Mouse (Mus musculus) urinary bladder, postnatal 36 days (tissue): Measurements from ENCODE around the gene Slc37a1.
"Not testable (repeated sequence)": the region's sequence is repeated elsewhere in the genome, so short reads cannot be mapped to it uniquely, and the experiment has no call there.

Experiments used
- DNase-seq, 2 experiments: peaks; one replicate each; pipeline ENCODE4 v3.0.0; 2022; ENCODE audit warnings: low spot score in 2 of 2, mixed read lengths in 1 of 2

Gene Slc37a1

DNA sequence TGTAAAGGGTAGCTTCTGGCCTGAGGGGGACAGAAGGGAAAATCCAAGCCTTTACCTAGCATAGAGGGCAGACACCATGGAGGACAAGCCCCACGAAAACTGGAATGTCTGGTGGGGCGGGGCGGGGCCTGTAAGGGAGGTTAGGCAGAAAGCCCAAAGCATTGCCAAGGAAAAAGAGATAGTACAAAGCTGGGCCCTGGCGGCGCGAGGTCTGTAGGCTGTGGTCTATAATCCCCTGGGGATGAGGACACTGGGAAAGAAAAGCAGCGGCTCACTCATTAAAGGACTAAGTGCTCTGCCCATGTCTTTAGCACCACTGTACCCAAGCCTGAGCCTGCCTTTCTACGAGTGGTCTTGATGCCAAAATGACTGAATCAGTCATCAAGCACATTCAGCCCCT is 65.4 kb downstream of the Slc37a1 start:
- no peak for DNase-seq

DNA sequence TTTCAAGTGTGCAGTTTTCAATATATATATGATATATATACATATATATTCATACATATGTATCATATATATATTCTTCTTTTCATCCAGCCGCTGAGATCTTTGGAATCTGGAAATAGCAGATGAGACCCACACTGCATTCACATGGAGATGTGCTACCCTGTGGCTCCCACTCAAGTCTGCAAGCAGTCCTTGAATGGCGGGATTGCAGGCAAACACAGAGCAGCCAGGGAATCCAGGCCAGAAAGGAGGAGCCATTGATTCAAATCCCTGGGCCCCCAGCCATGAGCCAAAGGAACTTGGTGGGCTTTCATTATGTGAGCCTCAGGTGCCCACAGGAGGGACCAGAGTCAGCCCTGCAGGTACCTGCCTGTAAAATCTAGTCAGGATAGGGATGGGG is 66.7 kb downstream of the Slc37a1 start:
- DNase-seq, result no peak

DNA sequence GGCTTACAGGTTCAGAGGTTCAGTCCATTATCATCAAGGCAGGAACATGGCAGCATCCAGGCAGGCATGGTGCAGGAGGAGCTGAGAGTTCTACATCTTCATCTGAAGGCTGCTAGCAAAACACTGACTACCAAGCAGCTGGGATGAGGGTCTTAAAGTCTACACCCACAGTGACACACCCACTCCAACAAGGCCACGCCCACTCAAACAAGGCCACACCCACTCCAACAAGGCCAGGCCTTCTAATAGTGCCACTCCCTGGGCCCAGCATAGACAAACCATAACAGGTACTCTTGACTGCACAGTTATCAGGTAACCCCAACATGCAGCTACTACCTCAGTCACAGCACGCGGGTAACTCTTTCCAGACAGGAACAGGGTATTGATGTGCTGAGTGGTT is 68.1 kb downstream of the Slc37a1 start:
- not testable (repeated sequence) for DNase-seq

DNA sequence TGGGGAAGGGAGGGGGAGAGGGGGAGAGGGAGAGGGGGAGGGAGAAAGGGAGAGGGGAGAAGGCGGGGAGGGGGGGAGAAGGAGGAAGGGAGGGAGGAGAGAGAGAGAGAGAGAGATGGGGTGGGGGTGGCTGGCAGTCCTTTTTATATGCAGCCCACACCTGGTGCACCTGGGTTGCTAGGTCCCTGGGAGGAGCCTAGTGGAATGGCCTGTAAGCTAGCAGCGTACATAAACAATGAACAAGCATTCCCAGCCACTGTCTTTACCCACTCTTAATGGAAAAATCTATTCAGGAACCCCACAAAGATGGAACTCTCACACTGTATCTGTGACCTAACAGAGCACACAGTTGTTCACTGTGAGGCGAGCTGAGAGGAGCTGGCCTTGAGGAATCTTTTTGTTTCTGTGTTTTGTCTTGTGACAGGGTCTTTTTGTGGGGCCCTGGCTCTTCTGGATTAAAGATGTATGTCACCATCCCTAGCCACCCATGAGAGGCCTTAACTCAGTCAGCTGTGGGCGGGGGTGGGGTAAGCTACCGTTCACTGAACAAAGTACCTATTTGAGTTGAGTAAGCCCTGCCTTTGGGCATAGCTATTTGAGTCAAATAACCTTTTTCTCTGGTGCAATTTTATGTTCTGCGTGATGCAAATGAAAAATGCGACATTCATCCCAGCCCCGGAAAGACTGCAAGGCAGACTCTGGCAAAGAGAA is 69.4 kb downstream of the Slc37a1 start:
- DNase-seq, result no peak

DNA sequence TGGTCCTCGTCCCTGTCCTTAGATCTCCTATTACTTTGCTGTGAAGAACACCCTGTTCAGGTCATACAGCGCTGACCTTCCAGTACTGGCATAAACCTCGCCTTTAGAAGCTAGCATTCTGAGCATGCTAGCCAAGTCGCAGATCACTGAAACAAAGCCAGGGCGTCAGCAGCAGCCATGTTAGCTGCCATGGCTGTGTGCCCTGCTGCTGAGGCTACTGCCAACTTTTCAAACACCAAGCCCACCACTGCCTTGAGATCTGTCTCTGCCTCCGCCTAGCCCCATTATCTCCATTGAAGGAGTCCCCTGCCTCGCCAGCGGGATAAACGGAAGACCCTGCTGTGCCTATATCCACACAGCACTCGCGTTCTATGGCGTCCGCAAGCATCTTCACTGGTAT is 74.0 kb downstream of the Slc37a1 start:
- DNase-seq, result no peak

DNA sequence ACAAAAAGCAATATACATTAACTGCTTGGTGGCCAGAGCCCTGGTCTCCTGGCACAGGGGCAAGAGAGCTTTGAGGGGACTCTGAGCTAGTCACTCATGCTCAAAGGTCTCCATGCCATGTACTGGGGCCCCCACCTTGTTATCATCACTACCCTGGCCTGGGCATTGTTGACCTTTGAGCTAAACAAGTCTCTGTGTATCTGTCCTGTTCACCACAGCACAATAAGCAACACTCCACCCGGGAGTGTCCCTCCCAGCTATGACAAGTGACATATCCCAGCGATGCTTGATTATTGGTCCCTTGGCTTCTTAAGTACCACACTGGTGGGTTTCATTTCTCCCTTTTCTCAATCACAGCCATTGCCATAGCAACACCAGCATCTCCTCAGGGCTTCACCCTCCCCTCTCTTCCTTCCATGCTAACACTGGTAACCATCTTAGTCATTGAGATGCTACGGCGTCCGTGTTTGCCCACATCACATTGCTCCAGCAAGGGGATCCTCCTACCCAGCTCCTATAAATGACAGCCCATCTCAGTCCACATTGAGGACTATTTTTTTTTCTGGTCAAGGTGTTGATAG is 79.1 kb downstream of the Slc37a1 start:
- no peak for DNase-seq

DNA sequence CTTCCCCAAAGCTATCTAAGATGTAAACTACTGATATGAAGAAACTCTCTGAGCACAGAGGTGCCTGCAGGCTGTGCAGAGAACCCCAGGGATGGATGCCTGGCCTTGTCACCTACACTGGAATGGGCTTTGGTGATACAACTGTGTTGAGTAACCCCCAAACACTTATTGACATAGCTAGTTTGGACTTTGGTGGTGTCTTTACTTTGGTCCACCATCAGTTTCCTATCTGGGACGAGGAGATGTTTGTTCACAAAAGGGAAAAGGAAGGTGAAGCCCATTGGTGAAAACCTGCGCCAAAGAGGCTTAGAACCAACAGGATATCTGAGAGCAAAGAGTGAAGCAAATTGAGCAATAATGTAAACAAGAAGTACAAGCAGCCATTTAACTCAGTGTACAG is 83.6 kb downstream of the Slc37a1 start:
- no peak for DNase-seq

DNA sequence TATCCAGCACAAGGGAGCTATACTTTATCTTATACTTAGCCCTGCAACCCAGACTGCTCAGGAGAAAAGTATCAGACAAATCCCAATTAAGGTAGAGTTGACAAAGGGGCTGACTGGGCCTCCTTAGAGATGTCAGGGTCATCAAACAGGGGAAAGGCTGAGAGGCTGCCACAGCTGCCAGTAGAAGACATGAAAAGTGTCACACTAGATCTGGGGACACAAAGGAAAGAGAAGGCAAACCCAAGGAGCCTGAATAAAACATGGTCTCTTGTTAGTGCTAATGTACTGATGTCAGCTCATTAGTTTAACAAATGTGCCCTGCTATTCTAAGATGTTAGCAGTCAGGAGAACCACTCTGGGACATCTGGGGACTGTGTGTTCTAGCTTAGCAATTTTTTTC is 84.3 kb downstream of the Slc37a1 start:
- no peak for DNase-seq

DNA sequence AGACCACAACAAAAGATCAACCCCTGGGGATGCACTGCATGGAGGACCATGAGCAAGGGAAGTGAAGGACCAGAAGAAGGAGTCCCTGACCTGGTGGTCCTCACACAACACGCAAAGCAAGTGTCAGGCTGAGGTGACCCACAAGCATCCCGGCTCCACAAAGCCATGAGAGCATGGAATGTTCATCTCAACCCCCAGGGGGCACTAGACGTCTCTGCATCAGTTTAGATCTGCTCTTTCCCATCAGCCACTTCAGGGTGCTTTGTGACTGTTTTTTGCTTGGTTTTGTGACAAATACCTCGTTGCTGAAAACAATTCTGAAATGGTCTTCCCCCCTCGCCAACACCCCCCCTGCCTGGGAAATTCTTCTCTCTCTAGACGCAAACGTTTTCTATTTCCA is 91.4 kb downstream of the Slc37a1 start:
- DNase-seq, result peak; percentile 50 to 51

DNA sequence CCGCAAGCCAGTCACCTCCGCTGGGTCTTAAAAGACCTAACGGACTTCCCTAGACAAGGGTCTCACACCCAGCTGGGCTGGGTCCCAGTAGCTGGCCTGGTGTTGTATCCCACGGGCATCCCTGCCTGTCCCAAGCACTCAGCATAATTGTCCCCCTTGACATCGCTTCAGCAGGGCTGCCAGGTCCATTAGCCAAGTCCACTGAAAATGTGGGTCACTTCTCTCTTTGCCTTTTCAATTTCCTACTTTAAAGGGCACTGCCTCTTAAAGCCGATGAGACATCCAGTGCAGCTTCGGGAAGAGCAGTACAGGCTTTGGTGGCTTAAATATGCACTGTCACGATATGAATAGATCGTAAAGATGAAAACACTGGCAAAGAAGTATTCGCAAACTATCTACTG is 91.8 kb downstream of the Slc37a1 start:
- DNase-seq, result no peak

DNA sequence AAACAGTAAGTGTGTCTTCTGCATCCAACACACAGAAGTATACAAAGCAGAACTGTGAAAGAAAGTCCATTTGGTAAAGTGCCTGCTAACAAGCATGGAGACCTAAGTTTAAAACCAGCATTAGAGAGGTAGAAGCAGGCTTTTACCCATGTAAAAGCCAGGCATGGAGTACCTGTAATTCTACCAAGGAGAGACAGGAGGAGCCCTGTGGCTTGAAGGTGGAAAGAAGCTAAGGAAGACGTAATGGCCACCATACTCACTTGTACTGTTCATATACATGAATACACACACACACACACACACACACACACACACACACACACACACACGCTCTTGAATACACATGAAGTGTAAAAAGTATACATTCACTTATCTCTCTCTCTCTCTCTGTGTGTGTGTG is 92.5 kb downstream of the Slc37a1 start:
- DNase-seq, result no peak

DNA sequence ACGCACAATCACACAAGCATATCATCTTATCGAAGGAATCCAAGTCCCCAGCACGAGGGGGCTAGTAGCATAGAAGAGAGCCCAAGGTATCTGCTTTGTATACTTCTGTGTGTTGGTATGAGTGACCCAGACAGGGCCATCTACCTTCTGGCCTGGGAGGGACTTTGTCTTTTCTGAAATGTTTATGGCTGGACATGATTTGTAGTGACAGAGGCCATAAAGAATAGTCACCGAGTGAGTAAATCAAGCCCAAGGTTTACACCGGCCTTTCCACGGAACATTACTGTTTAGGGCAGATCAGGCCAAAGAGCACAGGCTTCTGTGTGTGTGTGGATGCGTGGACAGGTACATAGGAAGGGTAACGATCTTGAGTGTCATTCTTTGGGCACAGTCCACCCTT is 93.3 kb downstream of the Slc37a1 start:
- DNase-seq, result no peak

DNA sequence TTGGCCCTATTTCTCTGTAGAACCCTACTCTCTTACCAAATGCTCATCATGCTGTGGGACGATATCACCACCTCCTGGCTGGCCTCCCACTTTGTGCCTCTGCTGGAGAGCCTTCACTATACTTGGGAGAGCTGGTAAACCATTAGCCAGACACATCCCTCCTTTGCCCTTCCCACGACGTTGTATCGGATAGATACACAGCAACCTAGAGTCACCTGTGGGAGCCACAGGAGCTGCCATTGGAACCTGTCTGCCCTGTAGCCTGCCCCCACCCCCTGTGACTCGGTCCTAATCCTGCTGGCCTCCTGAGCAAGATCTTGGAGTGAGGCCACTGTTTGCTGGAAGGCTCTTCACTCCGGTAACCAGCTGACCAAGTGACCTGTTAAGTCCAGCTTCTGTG is 96.7 kb downstream of the Slc37a1 start:
- DNase-seq, result no peak

DNA sequence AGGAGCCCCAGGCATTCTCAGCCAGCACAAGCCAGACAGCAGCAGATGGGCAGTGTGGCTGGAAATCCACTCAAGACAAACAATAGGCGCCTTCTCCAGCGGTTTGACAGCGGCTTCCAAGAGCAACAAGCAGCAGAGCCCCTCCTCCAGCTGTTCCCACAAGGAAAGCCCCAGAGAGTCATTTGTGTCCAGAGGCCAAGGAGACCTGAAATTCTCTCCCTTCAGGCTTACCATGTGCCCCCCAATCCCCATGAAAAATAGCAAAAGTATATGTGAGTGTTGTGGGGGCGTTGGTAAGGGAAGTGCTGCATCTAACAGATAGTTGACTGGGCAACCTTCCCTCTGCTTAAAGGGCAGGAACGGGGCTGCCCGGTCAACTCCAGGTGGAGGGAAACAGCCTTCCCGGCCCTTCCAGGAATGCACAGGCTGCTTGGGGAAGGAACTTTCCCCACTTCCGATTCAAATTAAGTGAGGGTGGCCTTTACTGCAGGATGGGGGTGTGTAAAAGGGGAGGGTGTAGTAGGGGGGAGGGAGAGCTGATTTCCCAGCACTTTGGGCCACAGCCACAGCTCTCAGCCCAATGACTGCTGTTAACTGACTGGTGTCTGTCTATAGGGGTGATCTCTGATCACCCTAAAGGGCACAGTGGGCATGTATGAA is 98.5 kb downstream of the Slc37a1 start:
- DNase-seq, result no peak

DNA sequence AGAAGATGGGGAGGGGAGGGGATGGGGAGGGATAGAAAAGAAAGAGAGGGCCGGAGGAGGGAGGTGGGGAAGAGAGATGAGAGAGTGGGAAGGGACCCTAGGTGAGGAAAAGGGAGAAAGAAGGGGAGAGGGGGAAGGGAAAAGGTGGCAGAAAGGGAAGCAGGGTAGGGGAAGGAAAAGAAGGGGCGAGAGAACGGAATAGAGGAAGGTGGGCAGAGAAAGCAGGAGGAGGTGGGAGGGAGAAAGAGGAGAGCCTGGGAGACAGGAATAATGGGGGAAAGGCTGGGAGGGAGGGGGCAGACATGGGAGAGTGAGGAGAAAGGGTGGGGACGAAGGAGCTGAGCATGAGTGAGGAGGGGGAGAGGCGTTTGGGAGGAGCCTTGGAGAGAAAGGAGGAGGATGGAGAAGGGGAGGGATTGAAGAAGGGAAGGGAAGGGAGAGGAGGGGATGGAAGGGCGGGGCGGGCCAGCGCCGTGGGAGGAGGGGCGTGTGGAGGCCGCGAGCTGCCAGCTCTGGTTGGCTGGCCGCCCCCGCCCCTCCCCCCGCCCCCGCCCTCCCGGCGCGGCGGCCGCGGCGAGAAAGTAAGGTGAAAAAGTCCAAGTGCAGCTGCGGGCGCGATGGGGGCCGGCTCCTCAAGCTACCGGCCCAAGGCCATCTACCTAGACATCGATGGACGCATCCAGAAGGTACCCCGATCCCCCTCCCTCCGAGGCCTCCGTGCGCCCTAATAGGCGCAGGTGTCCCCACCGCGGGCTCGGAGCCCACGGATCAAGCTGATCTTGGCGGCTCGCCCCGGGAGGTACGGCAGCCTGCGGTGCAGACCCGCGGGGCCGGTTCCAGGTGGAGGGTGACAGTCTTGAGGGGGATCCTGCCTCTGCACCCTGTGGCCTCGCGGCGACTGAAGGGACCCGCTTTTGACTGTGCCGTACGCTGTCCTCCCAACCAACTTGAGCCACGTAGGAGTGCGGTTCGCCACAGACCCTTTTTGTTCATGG is 99.4 kb downstream of the Slc37a1 start, which contains the start of gene Pde9a:
Gene Pde9a (plus strand): TSS at position 540 of the 995 bp plus-strand sequence.
- peak; percentile 52 to 55 for DNase-seq

DNA sequence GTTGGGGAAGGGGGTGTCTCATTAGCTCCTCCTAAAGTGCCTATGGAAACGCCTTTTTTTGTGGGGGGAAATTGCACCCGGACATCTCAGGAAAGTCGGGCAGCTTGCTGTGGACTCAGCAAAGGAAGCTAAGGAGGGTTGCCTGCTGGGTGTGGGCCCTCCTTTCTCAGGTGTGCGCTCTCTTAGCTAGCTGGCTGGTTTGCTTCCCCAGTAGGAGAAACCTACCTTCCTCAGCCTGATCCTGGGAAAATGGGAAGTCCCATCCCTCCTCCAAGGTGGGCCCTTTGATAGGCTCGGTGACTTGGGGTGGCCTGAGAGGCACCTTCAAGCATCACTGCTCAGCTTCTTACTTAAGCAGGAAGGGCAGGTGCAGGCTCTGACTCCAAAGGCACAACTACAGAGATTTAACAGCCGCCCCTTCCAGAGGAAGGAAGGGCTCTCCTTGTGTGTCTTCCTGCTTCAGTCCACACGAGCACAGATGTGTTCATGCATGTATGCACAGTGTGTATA is 100.2 kb downstream of the Slc37a1 start:
- DNase-seq, result no peak

DNA sequence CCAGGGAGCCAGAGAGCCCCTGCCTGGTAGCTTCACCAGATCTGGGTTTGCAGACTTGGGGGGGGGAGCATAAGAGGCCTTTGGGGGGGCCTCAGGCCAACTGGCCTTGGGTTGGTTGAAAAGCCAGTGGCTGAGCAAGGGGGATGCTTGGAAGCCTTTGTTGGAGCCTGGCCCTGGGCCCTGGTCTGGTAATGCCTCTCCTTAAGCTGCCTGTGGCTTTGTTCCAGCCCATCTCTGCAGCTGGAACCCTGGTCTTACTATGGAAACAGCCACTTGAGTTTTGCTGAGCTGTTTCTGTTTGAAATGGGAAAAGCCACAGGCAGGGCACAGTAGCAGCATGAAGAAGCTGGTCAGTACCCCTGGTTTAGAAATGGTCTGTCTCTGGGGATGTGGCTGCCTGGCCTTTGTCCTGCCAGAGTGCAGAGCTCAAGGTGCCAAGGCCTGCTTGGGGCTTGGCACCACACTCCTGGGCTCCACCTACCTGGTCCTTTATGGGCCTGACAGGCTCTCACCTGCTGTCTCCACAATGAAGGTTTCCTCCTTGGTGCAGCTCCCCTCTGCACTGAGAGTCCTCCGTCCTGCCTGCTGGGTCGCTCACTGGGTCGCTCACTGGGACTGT is 102.9 kb downstream of the Slc37a1 start:
- no peak for DNase-seq

DNA sequence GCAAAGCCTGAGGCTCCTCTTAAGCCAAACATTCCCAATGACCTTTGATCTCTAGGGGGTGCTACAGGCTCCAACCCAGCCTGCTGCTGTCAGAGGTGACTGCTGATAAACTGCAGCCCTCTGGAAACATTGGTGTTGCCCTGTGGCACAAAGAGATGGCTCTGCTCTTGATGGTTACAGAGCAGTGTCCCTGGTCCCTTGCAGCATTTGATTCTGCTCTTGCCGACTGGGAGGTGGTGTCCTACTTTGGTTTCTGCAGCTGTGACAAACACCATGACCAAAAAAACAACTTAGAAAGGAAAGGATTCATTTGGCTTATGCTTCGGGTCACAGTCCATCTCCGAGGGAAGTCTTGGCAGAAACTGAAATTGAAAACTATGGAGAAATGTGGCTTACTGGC is 104.9 kb downstream of the Slc37a1 start:
- DNase-seq, result no peak

DNA sequence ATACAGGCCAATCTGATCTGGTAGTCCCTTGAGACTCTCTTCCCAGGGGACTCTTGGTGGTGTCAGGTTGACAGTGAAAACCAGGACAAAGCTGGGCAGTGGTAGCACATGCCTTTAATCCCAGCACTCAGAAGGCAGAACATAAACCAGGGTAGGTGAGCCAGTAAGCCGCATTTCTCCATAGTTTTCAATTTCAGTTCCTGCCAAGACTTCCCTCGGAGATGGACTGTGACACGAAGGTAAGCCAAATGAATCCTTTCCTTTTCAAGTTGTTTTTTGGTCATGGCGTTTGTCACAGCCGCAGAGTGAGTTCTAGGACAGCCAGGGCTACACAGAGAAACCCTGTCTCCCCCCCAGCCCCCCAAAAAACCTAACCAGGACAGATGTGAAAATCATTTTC is 105.4 kb downstream of the Slc37a1 start:
- no peak for DNase-seq

DNA sequence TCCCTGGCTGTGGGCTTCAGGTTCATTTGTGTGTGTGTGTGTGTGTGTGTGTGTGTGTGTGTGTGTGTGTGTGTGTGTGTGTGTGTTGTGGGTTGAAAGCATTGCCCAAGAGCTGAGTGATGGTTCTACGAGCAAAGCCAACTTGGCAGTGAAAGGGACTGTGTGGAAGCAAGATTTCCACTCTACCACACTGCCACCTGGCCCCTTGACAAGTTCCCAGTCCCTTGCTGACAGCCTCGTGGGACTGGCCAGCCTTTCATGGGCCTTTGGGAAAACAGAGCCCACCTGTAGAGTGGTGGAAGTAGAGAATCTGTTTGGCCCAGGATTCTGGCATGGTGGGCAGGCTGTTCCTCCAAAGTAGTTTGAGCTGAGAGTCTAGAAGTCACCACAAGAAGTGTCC is 107.2 kb downstream of the Slc37a1 start:
- DNase-seq, result no peak

DNA sequence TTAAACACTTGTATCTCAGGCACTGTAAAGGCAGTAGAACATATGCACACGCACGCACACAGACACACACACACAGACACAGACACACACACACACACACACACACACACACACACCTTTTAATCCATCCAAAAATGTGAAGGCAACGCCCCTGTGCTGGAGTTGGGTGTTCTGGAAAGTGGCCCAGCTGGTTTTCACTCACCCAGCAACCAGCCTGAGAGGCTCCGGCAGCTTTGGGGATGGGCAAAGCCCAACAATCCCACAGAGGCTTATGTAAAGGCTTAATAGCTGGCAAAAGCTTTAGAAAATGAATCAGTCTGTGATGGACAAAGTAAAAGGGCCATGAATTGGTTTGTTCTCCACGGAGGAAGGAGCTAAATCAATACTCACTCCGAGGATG is 113.7 kb downstream of the Slc37a1 start:
- peak in 1 of 2 experiments; percentile 22 for DNase-seq
